ENCODE assay signal across 8 mouse cellular contexts in genomic region chr13:48513003-48513929, GRCm38 (mm10). TPM values are rescaled to one million over a fixed set of nuclear protein-coding genes. Genes with fewer than 3 reads are reported as not detected.
DNase-seq lines count a peak whose midpoint lies in the region; ATAC-seq and TF ChIP-seq lines count a peak whose summit lies in the region.

Gene Zfp169 (minus strand): TSS chr13:48513451.
Gene A830005F24Rik (plus strand): TSS chr13:48513570.

- H3K4me2 ChIP-seq in forebrain, embryonic 13.5 days, result peak within 1 kb of the TSS; percentile 83
- peak within 1 kb of the TSS; percentile 88 for H3K4me2 ChIP-seq in neural tube, embryonic 15.5 days

- peak within 1 kb of the TSS; percentile 76 for H3K4me3 ChIP-seq in ES-Bruce4 (ENCODE audit: low read depth, low read length)
- H3K4me3 ChIP-seq in forebrain, embryonic 13.5 days, result peak within 1 kb of the TSS; percentile 82
- peak within 1 kb of the TSS; percentile 90 for H3K4me3 ChIP-seq in neural tube, embryonic 15.5 days (replicated peaks)

- H3K9me3 ChIP-seq in ES-Bruce4 (replicated peaks; ENCODE audit: control insufficient read depth, insufficient read depth, low read length, poor library complexity, severe bottlenecking), result no peaks in the 10 kb centered on the region; the same call in 1 of the 2 replicates
- no peaks in the 10 kb centered on the region for H3K9me3 ChIP-seq in forebrain, embryonic 13.5 days (replicated peaks)
- H3K9me3 ChIP-seq in neural tube, embryonic 15.5 days (replicated peaks), result no peaks in the 10 kb centered on the region

- H3K27ac ChIP-seq in ES-Bruce4 (ENCODE audit: insufficient read depth, low read length), result no peak within 1 kb of the TSS
- H3K27ac ChIP-seq in forebrain, embryonic 13.5 days, result no peak within 1 kb of the TSS
- peak within 1 kb of the TSS; percentile 75 for H3K27ac ChIP-seq in neural tube, embryonic 15.5 days (replicated peaks)

- WGBS in forebrain, embryonic 13.5 days, result 2% methylated on average over 34 of the region's 34 CpGs
- 1% methylated on average over 34 of the region's 34 CpGs for WGBS in neural tube, embryonic 15.5 days

- peak; percentile 69 for DNase-seq in c-Kit-positive CD71-positive TER-119-positive erythroid progenitor cells, embryonic 14.5 days (ENCODE audit: low spot score)
- peak; percentile 71 to 79 for DNase-seq in heart, postnatal 14 days
- DNase-seq in layer of hippocampus, adult 11-12 months (ENCODE audit: low spot score), result peak; percentile 90
- peak; percentile 90 to 93 for DNase-seq in lung, adult 18-20 months
- DNase-seq in testis, postnatal 14 days (ENCODE audit: low spot score), result peak; percentile 84

- H3K9ac ChIP-seq in ES-Bruce4 (ENCODE audit: low read depth, poor library complexity, severe bottlenecking), result peak within 1 kb of the TSS; percentile 66
- H3K9ac ChIP-seq in forebrain, embryonic 13.5 days, result peak within 1 kb of the TSS; percentile 88
- peak within 1 kb of the TSS; percentile 84 for H3K9ac ChIP-seq in neural tube, embryonic 15.5 days (replicated peaks)

- peak; percentile 99 for ATAC-seq in forebrain, embryonic 13.5 days
- ATAC-seq in neural tube, embryonic 15.5 days (ENCODE audit: low FRiP score), result peak; percentile 98

- no peaks in the 10 kb centered on the region for H3K36me3 ChIP-seq in ES-Bruce4 (ENCODE audit: control insufficient read depth, insufficient read depth, low read length, poor library complexity, severe bottlenecking)
- H3K36me3 ChIP-seq in forebrain, embryonic 13.5 days (ENCODE audit: poor library complexity, severe bottlenecking), result no peaks in the 10 kb centered on the region
- H3K36me3 ChIP-seq in neural tube, embryonic 15.5 days, result no peaks in the 10 kb centered on the region

- no peak for TF ChIP-seq CTCF in ES-Bruce4 (IDR thresholded peaks at IDR 0.05; ENCODE audit: low read depth, low read length)

- no peak for TF ChIP-seq EP300 in ES-Bruce4 (IDR thresholded peaks at IDR 0.05; ENCODE audit: insufficient read depth, low read depth, low read length)

- intact Hi-C loops in heart, postnatal 14 days (cut with DNase I), result no loop called here

- no peak for TF ChIP-seq POLR2A in ES-Bruce4 (IDR thresholded peaks at IDR 0.05; ENCODE audit: insufficient read depth, low read length)

- H3K4me1 ChIP-seq in ES-Bruce4 (ENCODE audit: control insufficient read depth, insufficient read depth, low read length), result no peaks in the 10 kb centered on the region
- peaks cover 15% of the 10 kb centered on the region for H3K4me1 ChIP-seq in forebrain, embryonic 13.5 days
- peaks cover 14% of the 10 kb centered on the region for H3K4me1 ChIP-seq in neural tube, embryonic 15.5 days

- no peaks in the 10 kb centered on the region for H3K27me3 ChIP-seq in ES-Bruce4 (ENCODE audit: control insufficient read depth, insufficient read depth, low read length, poor library complexity, severe bottlenecking)
- no peaks in the 10 kb centered on the region for H3K27me3 ChIP-seq in forebrain, embryonic 13.5 days
- H3K27me3 ChIP-seq in neural tube, embryonic 15.5 days (replicated peaks), result no peaks in the 10 kb centered on the region

RNA-seq across cellular contexts. Expression of gene Zfp169, which starts in this region (rescaled TPM):
- polyA plus RNA-seq in ES-Bruce4 (2011; ENCODE audit: insufficient read depth, insufficient read length, low read depth, missing spikeins), result 4.4 and 10.8 TPM in 2 replicates
- polyA plus RNA-seq in forebrain, embryonic 13.5 days (2015; fragmentation: Nextera tagmentation; extraction: Ambion mirVana), result 6.0 and 7.1 TPM in 2 replicates
- 1 to 10 TPM; 4.6 to 5.5 TPM for total RNA-seq in heart, postnatal 14 days (2021)
- polyA plus RNA-seq in neural tube, embryonic 15.5 days (2015; fragmentation: Nextera tagmentation; extraction: Ambion mirVana), result 4.8 and 4.9 TPM in 2 replicates

RNA-seq across cellular contexts. Expression of gene A830005F24Rik, which starts in this region (rescaled TPM):
- not detected in 2 replicates for polyA plus RNA-seq in ES-Bruce4 (2011; ENCODE audit: insufficient read depth, insufficient read length, low read depth, missing spikeins)
- polyA plus RNA-seq in forebrain, embryonic 13.5 days (2015; fragmentation: Nextera tagmentation; extraction: Ambion mirVana), result 2.6 and 3.5 TPM in 2 replicates
- total RNA-seq in heart, postnatal 14 days (2021), result not detected
- 3.0 and 3.4 TPM in 2 replicates for polyA plus RNA-seq in neural tube, embryonic 15.5 days (2015; fragmentation: Nextera tagmentation; extraction: Ambion mirVana)
